Mouse (Mus musculus) testis, adult 2 months (tissue): ENCODE data around the gene Ccdc157.
"Not testable (repeated sequence)": the region's sequence is repeated elsewhere in the genome, so short reads cannot be mapped to it uniquely, and the experiment has no call there.

Experiments
- CTCF ChIP-seq: fragments of 200-500 bp; IDR thresholded peaks from 2 replicates; pipeline ENCODE4 v1.5.1; 2012; ENCODE audit warnings: low read depth, mild to moderate bottlenecking, inconsistent platforms, low read length, moderate library complexity; ENCODE audit not compliant: control insufficient read depth, insufficient read depth, insufficient replicate concordance
- POLR2A ChIP-seq: fragments of 200-500 bp; IDR thresholded peaks from 2 replicates; pipeline ENCODE4 v1.6.1; 2012; ENCODE audit warnings: low read depth, mild to moderate bottlenecking, inconsistent platforms, low read length, moderate library complexity; ENCODE audit not compliant: control insufficient read depth

GRCm38 (mm10) chr11:4128461-4128860 is 31.6 kb downstream of the Ccdc157 start:
- TF ChIP-seq POLR2A, CTCF: not testable (repeated sequence)
